Mouse (Mus musculus): ENCODE data around the gene Gabrb1.

The Gabrb1 gene

GRCm38 (mm10) chr5:71828996-71829395, 171.1 kb downstream of the Gabrb1 start:
- in situ Hi-C loops (cut with MboI, MseI): no loop called here

GRCm38 (mm10) chr5:71830342-71830741, 172.4 kb downstream of the Gabrb1 start:
- in situ Hi-C loops (cut with MboI, MseI): no loop called here

- in situ Hi-C loops (cut with MboI, MseI): no loop called here
Observed at GRCm38 (mm10) chr5:71842241-71842640, 184.3 kb downstream of the Gabrb1 start.

- in situ Hi-C loops (cut with MboI, MseI): no loop called here
Observed at GRCm38 (mm10) chr5:71898214-71898613, 240.3 kb downstream of the Gabrb1 start.

GRCm38 (mm10) chr5:71903399-71903798, 245.5 kb downstream of the Gabrb1 start:
- in situ Hi-C loops (cut with MboI, MseI): no loop called here

GRCm38 (mm10) chr5:71914028-71914427, 256.1 kb downstream of the Gabrb1 start:
- in situ Hi-C loops (cut with MboI, MseI): no loop called here

- in situ Hi-C loops (cut with MboI, MseI): no loop called here
Observed at GRCm38 (mm10) chr5:71915711-71916110, 257.8 kb downstream of the Gabrb1 start.

GRCm38 (mm10) chr5:71917206-71917605, 259.3 kb downstream of the Gabrb1 start:
- in situ Hi-C loops (cut with MboI, MseI): no loop called here

GRCm38 (mm10) chr5:71923636-71924035, 265.7 kb downstream of the Gabrb1 start:
- in situ Hi-C loops (cut with MboI, MseI): no loop called here

- in situ Hi-C loops (cut with MboI, MseI): no loop called here
Observed at GRCm38 (mm10) chr5:71926336-71926735, 268.4 kb downstream of the Gabrb1 start.

- in situ Hi-C loops (cut with MboI, MseI): no loop called here
Observed at GRCm38 (mm10) chr5:71930036-71930435, 272.1 kb downstream of the Gabrb1 start.

- in situ Hi-C loops (cut with MboI, MseI): loop anchor here (10.0 kb wide), 1 partner anchor 863 kb away; no protein-coding TSS in a partner anchor
Observed at GRCm38 (mm10) chr5:71951398-71951797, 293.5 kb downstream of the Gabrb1 start.

- in situ Hi-C loops (cut with MboI, MseI): loop anchor here (10.0 kb wide), 1 partner anchor 860 kb away; no protein-coding TSS in a partner anchor
Observed at GRCm38 (mm10) chr5:71955070-71955685, 297.3 kb downstream of the Gabrb1 start.

- in situ Hi-C loops (cut with MboI, MseI): no loop called here
Observed at GRCm38 (mm10) chr5:71964876-71965432, 307.0 kb downstream of the Gabrb1 start.

- in situ Hi-C loops (cut with MboI, MseI): no loop called here
Observed at GRCm38 (mm10) chr5:71965529-71965928, 307.6 kb downstream of the Gabrb1 start.

- in situ Hi-C loops (cut with MboI, MseI): no loop called here
Observed at GRCm38 (mm10) chr5:71970140-71970800, 312.4 kb downstream of the Gabrb1 start.

GRCm38 (mm10) chr5:71972831-71973230, 314.9 kb downstream of the Gabrb1 start:
- in situ Hi-C loops (cut with MboI, MseI): no loop called here

GRCm38 (mm10) chr5:71976133-71976532, 318.2 kb downstream of the Gabrb1 start:
- in situ Hi-C loops (cut with MboI, MseI): no loop called here

GRCm38 (mm10) chr5:71976571-71977061, 318.7 kb downstream of the Gabrb1 start:
- in situ Hi-C loops (cut with MboI, MseI): no loop called here

GRCm38 (mm10) chr5:71986561-71986960, 328.6 kb downstream of the Gabrb1 start:
- in situ Hi-C loops (cut with MboI, MseI): no loop called here

- in situ Hi-C loops (cut with MboI, MseI): no loop called here
Observed at GRCm38 (mm10) chr5:71986983-71987398, 329.1 kb downstream of the Gabrb1 start.

GRCm38 (mm10) chr5:71999466-71999865, 341.6 kb downstream of the Gabrb1 start:
- in situ Hi-C loops (cut with MboI, MseI): no loop called here

All from T-helper 2 cell (primary cell).